Mouse (Mus musculus) lung, adult 2 months (tissue): ENCODE measurements around the gene Gm43552. TPM values are rescaled to one million over a fixed set of nuclear protein-coding genes. Genes with fewer than 3 reads are reported as not detected.
A peak's percentile ranks its signal among the peaks of the same experiment; 100 is the strongest.

ENCODE experiments used
- DNase-seq: peaks from one replicate; pipeline ENCODE4 v3.0.0; 2022
- H3K4me1 ChIP-seq: fragments of 200-500 bp; 2 replicates; pipeline ENCODE4 v1.6.1; 2011; ENCODE audit warnings: low read length; ENCODE audit not compliant: control insufficient read depth, insufficient read depth
- H3K4me3 ChIP-seq: fragments of 200-500 bp; replicated peaks from 2 replicates; pipeline ENCODE3; 2011; ENCODE audit warnings: low read depth, mild to moderate bottlenecking, control low read depth, low read length; ENCODE audit errors: extremely low read depth
- CTCF ChIP-seq: fragments of 200-500 bp; IDR thresholded peaks from 2 replicates; pipeline ENCODE4 v1.5.1; 2011; ENCODE audit warnings: mild to moderate bottlenecking, low read length, control low read depth; ENCODE audit not compliant: insufficient read depth
- POLR2A ChIP-seq: fragments of 200-500 bp; IDR thresholded peaks from 2 replicates; pipeline ENCODE4 v1.6.1; 2011; ENCODE audit warnings: low read depth, mild to moderate bottlenecking, control low read depth, low read length, borderline replicate concordance; ENCODE audit errors: extremely low read depth
- WGBS: fragments of 180-500 bp; shearing (Covaris S2); methylation state at CpG from one replicate; pipeline ENCODE4 v1.1.7; 2018; 5-methylcytosine and 5-hydroxymethylcytosine counted together
- polyA plus RNA-seq: library from polyadenylated mRNA; depleted of rRNA; stranded (reverse); fragments of >200 nt; gene quantifications from 2 replicates; pipeline ENCODE4 v1.2.3, GENCODE M21; 2012

The Gm43552 gene
- polyA plus RNA-seq, 1 experiment = not detected

- WGBS = 84% methylated on average over 9 of the region's 9 CpGs
- no peak for TF ChIP-seq POLR2A
- TF ChIP-seq CTCF = no peak
- DNase-seq = no peak
Observed at GRCm38 (mm10) chr5:65501407-65501806, 8.8 kb upstream of the Gm43552 start.

GRCm38 (mm10) chr5:65500231-65500630, 7.6 kb upstream of the Gm43552 start:
- DNase-seq = no peak
- TF ChIP-seq CTCF (no peak), POLR2A (no peak)
- Histone ChIP-seq H3K4me1 (no peaks in the 10 kb centered on the region), H3K4me3 (no peak overlapping the region)
- whole genome bisulfite sequencing = 75% methylated on average over 7 of the region's 7 CpGs

More at GRCm38 (mm10) chr5:65501407-65501806, 8.8 kb upstream of the Gm43552 start:
- H3K4me3 ChIP-seq = no peak overlapping the region
- no peaks in the 10 kb centered on the region for H3K4me1 ChIP-seq

- Histone ChIP-seq H3K4me1 (peaks cover 16% of the 10 kb centered on the region), H3K4me3 (peak overlapping the region; percentile 75)
- peak; percentile 73 for DNase-seq
- TF ChIP-seq CTCF (no peak), POLR2A (0 out of 2 replicates have a peak, but pooled peaks have one; percentile 5)
- under 1% methylated on average over 56 of the region's 57 CpGs for WGBS
Observed at GRCm38 (mm10) chr5:65491767-65492715, 592 bp downstream of the Gm43552 start.

GRCm38 (mm10) chr5:65489830-65490229, 2.8 kb downstream of the Gm43552 start:
- no peak overlapping the region for H3K4me3 ChIP-seq
- H3K4me1 ChIP-seq = peaks cover 16% of the 10 kb centered on the region
- TF ChIP-seq CTCF (no peak), POLR2A (no peak)
- no peak for DNase-seq
- 40% methylated on average over 4 of the region's 4 CpGs for WGBS

- no peak for TF ChIP-seq CTCF
- no peak for TF ChIP-seq POLR2A
- 28% methylated on average over 7 of the region's 7 CpGs for WGBS
- Histone ChIP-seq H3K4me3 (no peak overlapping the region), H3K4me1 (peaks cover 16% of the 10 kb centered on the region)
- no peak for DNase-seq
Observed at GRCm38 (mm10) chr5:65488725-65489124, 3.9 kb downstream of the Gm43552 start.

GRCm38 (mm10) chr5:65487381-65487780, 5.3 kb downstream of the Gm43552 start:
- Histone ChIP-seq H3K4me1 (peaks cover 16% of the 10 kb centered on the region), H3K4me3 (no peak overlapping the region)
- WGBS = 60% methylated on average over 10 of the region's 10 CpGs
- no peak for DNase-seq
- TF ChIP-seq POLR2A = no peak
- TF ChIP-seq CTCF = no peak

GRCm38 (mm10) chr5:65486514-65486913, 6.1 kb downstream of the Gm43552 start:
- no peak for DNase-seq
- H3K4me1 ChIP-seq = peaks cover 14% of the 10 kb centered on the region
- TF ChIP-seq CTCF = no peak
- TF ChIP-seq POLR2A = no peak
- 48% methylated on average over 2 of the region's 2 CpGs for whole genome bisulfite sequencing
- no peak overlapping the region for H3K4me3 ChIP-seq

GRCm38 (mm10) chr5:65482996-65483395, 9.6 kb downstream of the Gm43552 start:
- 90% methylated on average over 4 of the region's 4 CpGs for WGBS
- H3K4me1 ChIP-seq = peaks cover 15% of the 10 kb centered on the region
- no peak for TF ChIP-seq POLR2A
- TF ChIP-seq CTCF = no peak
- DNase-seq = no peak
- H3K4me3 ChIP-seq = no peak overlapping the region

GRCm38 (mm10) chr5:65480511-65480910, 12.1 kb downstream of the Gm43552 start:
- Histone ChIP-seq H3K4me1 (peaks cover 11% of the 10 kb centered on the region), H3K4me3 (no peak overlapping the region)
- WGBS = 11% methylated on average over 4 of the region's 4 CpGs
- TF ChIP-seq POLR2A (no peak), CTCF (no peak)
- no peak for DNase-seq

- peak; percentile 23 for DNase-seq
- WGBS = 69% methylated on average over 9 of the region's 9 CpGs
- TF ChIP-seq CTCF (no peak), POLR2A (no peak)
- Histone ChIP-seq H3K4me1 (peaks cover 11% of the 10 kb centered on the region), H3K4me3 (no peak overlapping the region)
Observed at GRCm38 (mm10) chr5:65479681-65480445, 12.8 kb downstream of the Gm43552 start.
